Mouse (Mus musculus) lung, embryonic 16.5 days (tissue): Measurements from ENCODE around the gene Lasp1. TPM values are rescaled to one million over a fixed set of nuclear protein-coding genes. Genes with fewer than 3 reads are reported as not detected.

Source experiments
- ATAC-seq: fragments of 200-750 bp; cut with Nextera tagmentation; 2 replicates; pipeline ENCODE4 v1.8.0; 2017; ENCODE audit warnings: low read depth, mild to moderate bottlenecking, moderate library complexity
- H3K27ac ChIP-seq: fragments of 300-500 bp; sonication (generic); 2 replicates; pipeline ENCODE4 v1.5.1; 2014; ENCODE audit warnings: mild to moderate bottlenecking, control low read depth, low read length
- H3K27me3 ChIP-seq: fragments of 300-500 bp; sonication (generic); 2 replicates; pipeline ENCODE4 v1.6.1; 2014; ENCODE audit warnings: low read depth, low read length, mixed read lengths; ENCODE audit not compliant: control insufficient read depth, insufficient read depth
- H3K36me3 ChIP-seq: fragments of 300-500 bp; sonication (generic); 2 replicates; pipeline ENCODE4 v1.6.1; 2014; ENCODE audit warnings: low read length; ENCODE audit not compliant: control insufficient read depth, insufficient read depth
- H3K4me1 ChIP-seq: fragments of 300-500 bp; sonication (generic); replicated peaks from 2 replicates; pipeline ENCODE4 v1.6.1; 2014; ENCODE audit warnings: low read length, mixed read lengths; ENCODE audit not compliant: control insufficient read depth, insufficient read depth
- H3K4me2 ChIP-seq: fragments of 300-500 bp; sonication (generic); 2 replicates; pipeline ENCODE4 v1.6.1; 2014; ENCODE audit warnings: low read depth, low read length, control low read depth
- H3K4me3 ChIP-seq: fragments of 300-500 bp; sonication (generic); 2 replicates; pipeline ENCODE4 v1.5.1; 2014; ENCODE audit warnings: mild to moderate bottlenecking, low read length, control low read depth
- H3K9ac ChIP-seq: fragments of 300-500 bp; sonication (generic); 2 replicates; pipeline ENCODE4 v1.6.1; 2014; ENCODE audit warnings: low read length, control low read depth
- H3K9me3 ChIP-seq: fragments of 300-500 bp; sonication (generic); 2 replicates; pipeline ENCODE4 v1.6.1; 2016; ENCODE audit warnings: low read length; ENCODE audit not compliant: control insufficient read depth
- WGBS: fragments of 180-500 bp; shearing (Covaris S2); extraction: QIAGEN DNeasy Blood & Tissue Kit; methylation state at CpG from one replicate; pipeline ENCODE4 v1.1.7; 2014; 5-methylcytosine and 5-hydroxymethylcytosine counted together
- polyA plus RNA-seq: library from polyadenylated mRNA; unstranded; fragments of >200 nt; fragmentation: Nextera tagmentation; extraction: Ambion mirVana; gene quantifications from 2 replicates; pipeline ENCODE4 v1.2.1, GENCODE M21; 2015

Lasp1 gene
- polyA plus RNA-seq, 1 experiment from 2014 or later = 167 TPM

DNA sequence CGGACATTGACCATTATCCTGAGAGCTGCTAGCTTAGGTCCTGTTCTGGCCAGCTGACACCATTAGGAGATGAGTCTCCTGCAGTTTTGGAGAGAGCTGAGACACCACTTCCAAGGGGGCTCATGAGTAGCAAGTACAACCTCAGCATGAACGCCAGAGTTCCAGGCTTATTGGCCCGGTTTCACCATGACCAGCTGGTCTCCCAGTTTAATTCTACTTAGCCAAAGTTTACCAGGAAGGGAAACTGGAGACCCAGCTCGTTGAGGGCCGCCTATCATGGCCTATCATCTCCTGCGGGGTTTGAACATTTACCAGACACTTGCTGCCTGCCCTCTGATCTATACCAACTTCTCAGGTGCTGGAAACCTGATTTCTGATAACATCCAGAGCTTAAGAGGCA, 8.8 kb downstream of the Lasp1 start:
- WGBS = 15% methylated on average over 6 of the region's 6 CpGs
- H3K4me2 ChIP-seq = peak overlapping the region; percentile 22

DNA sequence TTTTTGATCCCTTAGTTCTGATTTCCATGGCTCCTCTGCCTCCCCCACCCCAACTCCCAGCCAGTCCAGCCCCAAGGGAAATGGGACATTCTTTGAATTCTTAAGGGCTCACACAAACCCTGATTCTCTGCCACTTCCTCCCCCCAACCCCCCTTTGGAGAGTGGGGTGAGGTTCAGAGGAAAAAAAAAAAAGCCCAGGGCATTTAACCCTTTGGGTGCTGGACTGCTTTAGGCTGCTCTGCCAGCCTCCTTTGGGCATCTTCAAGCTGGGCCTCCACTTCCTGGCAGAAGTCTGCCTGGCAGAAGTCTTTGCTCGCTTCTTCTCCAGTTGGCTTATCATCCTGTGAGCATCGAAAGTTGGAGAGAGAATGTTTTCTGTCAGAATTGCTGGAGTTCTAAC, 9.3 kb downstream of the Lasp1 start:
- Histone ChIP-seq H3K27me3 (no peaks in the 10 kb centered on the region), H3K9me3 (no peaks in the 10 kb centered on the region), H3K4me1 (peaks cover 98% of the 10 kb centered on the region), H3K27ac (peak overlapping the region; percentile 93), H3K36me3 (peaks cover 5% of the 10 kb centered on the region; the same call in 1 of the 2 replicates), H3K4me3 (no peak overlapping the region), H3K4me2 (peak overlapping the region; percentile 22; the same call in 1 of the 2 replicates), H3K9ac (peak overlapping the region; percentile 40)
- WGBS = 8% methylated on average over 2 of the region's 2 CpGs
- peak; percentile 54 for ATAC-seq

More for the DNA sequence above, 8.8 kb downstream of the Lasp1 start:
- no peak overlapping the region for H3K4me3 ChIP-seq
- no peak for ATAC-seq
- peak overlapping the region; percentile 40 for H3K9ac ChIP-seq
- peaks cover 98% of the 10 kb centered on the region for H3K4me1 ChIP-seq
- peak overlapping the region; percentile 93 for H3K27ac ChIP-seq
- peaks cover 5% of the 10 kb centered on the region; the same call in 1 of the 2 replicates for H3K36me3 ChIP-seq
- H3K27me3 ChIP-seq = no peaks in the 10 kb centered on the region
- no peaks in the 10 kb centered on the region for H3K9me3 ChIP-seq

DNA sequence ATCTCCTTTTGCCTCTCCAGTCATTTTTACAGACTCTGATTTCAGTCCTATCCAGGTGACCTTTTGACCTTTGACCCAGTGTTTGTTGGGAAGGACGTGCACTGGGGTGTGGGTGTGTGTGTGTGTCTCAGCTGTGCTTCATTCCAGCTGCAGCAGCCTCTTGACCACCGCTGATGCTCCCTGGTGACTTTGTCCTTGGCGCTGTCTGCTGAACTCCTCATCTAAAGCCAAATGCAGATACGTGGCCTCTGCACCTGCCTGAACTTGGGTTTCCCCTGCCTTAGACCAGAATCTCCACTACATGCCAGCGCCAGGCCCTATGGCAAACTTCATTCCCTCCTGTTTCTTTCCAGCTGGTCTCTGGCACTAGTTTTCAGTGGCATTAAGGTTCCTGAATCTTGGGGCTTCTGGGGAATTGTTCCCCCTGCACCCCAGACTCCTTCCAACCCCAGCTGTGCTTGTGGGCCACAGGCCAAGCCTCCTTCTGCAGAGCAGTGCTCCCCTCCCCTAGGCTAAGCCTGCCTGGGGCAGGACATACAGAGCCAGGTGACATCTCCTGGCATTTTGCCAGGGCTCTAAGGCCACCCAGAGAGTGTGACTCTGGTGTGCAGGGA, 9.9 kb downstream of the Lasp1 start:
- no peak for ATAC-seq
- H3K9ac ChIP-seq = 0 out of 2 replicates have a peak overlapping the region, but pooled peaks have one; percentile 35
- 25% methylated on average over 5 of the region's 5 CpGs for WGBS

DNA sequence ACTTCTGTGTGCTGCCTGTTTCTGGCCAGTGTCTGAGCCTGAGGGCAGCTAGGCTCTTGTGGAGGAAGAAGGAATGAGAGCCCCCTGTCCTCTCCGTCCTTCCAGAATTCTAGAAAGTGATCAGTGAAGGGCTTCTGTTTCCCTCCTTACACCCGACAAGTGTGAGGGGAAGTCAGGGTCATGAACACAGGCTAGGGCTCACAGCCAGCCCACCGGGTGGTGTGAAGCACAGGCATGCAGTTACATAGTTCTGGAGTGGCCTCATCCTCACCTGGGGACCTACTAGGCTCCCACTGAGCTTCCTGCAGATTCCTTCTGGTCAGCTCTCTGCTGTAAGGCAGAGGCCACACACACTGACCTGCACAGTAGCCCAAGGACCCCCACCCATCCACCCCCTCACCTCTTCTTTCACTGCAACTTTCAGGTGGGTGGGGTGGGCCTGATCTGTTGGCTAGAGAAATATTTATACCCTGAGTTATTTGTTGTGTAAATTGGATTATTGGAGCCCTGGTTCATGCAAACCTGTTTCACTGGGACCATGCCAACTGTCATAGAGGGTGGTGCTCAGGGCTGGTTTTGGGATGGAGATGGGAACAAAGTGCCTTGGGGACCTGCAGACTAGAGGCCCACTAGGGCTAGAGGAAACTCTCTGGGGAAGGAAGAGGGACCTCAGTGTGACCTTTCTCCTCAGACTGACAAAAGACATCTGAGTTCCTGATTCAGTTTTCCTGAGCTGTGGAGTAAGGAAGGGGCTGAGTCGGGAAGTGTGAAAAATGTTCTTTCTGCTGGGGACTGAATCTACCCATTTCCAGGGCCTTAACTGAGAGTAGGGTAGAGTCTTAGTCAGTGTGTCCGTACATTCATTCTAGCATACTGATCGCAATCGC, 10.7 kb downstream of the Lasp1 start:
- 0 out of 2 replicates have a peak overlapping the region, but pooled peaks have one; percentile 35 for H3K9ac ChIP-seq
- H3K4me3 ChIP-seq = no peak overlapping the region
- peaks cover 8% of the 10 kb centered on the region; the same call in 1 of the 2 replicates for H3K36me3 ChIP-seq
- peaks cover 95% of the 10 kb centered on the region for H3K4me1 ChIP-seq
- no peaks in the 10 kb centered on the region for H3K9me3 ChIP-seq
- no peak overlapping the region; the same call in 1 of the 2 replicates for H3K4me2 ChIP-seq
- no peaks in the 10 kb centered on the region for H3K27me3 ChIP-seq
- no peak for ATAC-seq
- peak overlapping the region; percentile 93 for H3K27ac ChIP-seq
- WGBS = 38% methylated on average over 7 of the region's 7 CpGs

More for the DNA sequence above, 9.9 kb downstream of the Lasp1 start:
- peak overlapping the region; percentile 1; the same call in 1 of the 2 replicates for H3K4me2 ChIP-seq
- peaks cover 99% of the 10 kb centered on the region for H3K4me1 ChIP-seq
- no peak overlapping the region for H3K4me3 ChIP-seq
- peak overlapping the region; percentile 93 for H3K27ac ChIP-seq
- H3K36me3 ChIP-seq = peaks cover 8% of the 10 kb centered on the region; the same call in 1 of the 2 replicates
- no peaks in the 10 kb centered on the region for H3K9me3 ChIP-seq
- no peaks in the 10 kb centered on the region for H3K27me3 ChIP-seq

DNA sequence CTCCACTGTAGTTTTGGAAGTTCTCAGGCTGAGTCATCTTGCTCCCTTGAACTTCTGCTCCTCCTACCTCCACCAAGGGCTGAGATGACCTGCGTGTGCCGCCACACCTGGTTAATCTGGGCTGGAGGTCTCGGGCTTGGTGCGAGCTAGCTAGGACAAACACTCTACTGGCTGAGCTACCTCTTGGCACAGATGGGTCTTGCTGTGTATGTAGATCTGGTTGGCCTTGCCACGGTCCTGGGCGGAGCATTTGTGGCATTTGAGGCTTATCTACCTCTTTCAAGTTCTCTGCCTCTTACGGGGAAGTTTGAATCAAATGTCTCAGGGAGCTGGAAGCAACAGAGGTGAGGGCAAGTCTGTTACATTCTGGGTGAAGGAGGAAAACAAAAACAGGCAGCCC, 11.6 kb downstream of the Lasp1 start:
- 47% methylated on average over 7 of the region's 7 CpGs for WGBS
- no peak overlapping the region for H3K4me2 ChIP-seq
- H3K9me3 ChIP-seq = no peaks in the 10 kb centered on the region
- peak overlapping the region; percentile 93 for H3K27ac ChIP-seq
- H3K27me3 ChIP-seq = no peaks in the 10 kb centered on the region
- H3K9ac ChIP-seq = no peak overlapping the region
- H3K36me3 ChIP-seq = peaks cover 14% of the 10 kb centered on the region; the same call in 1 of the 2 replicates
- peak; percentile 42 for ATAC-seq
- H3K4me1 ChIP-seq = peaks cover 94% of the 10 kb centered on the region
- H3K4me3 ChIP-seq = no peak overlapping the region

DNA sequence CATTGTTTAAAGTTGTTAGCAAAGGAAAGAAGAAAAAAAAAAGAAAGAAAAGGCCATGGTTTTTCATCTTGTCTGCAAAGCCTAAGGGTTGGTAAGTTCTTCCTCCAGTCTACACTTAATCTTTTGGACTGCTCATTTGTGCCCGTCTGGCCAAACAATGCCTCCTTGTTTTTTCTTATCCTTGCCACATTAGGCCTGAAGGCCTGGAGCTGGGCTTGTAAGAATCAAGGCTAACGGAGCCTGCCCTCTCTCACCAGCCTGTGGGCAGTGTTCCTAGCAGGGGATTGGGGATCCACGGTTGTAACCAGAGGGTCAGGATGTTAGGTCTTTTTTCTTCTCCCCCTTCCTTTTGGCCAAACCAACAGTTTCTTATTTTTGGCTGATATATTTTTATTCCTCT, 12.2 kb downstream of the Lasp1 start:
- ATAC-seq = no peak

DNA sequence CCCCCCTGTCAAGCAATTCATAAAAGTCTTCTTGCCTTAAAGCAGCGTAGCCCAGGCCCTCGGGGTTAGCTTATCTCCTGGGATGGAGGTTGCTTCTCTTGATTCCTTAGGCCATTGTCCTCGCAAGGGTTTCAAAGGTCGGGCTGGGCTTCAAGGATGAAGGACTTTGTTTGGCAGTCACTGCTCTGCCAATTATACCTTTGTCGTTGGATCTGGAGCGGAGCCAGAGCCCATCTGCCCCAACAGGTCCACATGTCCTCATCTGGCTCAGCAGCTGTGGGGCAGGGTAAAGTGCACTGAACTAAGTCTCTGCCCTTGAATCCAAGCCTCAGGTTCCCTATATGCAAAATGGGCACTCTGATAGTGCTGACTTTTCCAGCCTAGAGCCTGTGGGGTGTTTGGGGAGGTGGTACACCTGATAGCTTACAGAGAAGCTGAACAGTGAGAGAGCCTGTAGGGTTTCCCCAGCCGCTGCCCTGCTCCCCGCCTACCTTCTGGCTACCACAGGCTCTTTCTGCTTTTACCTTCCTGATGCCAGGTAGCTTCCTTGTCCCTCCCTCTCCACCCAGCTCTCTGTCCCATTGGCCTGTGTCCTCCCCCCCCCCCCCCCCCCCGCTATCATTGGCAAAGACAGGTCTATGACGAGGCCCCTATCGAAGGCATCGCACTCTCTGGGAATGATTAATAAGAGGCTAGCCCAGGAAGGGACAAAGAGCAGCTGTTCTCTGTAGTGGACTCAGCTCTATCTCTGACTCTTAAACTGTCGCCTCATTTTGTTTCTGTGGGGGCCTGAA, 13.0 kb downstream of the Lasp1 start:
- Histone ChIP-seq H3K9ac (peak overlapping the region; percentile 8; the same call in 1 of the 2 replicates), H3K27me3 (no peaks in the 10 kb centered on the region), H3K27ac (peak overlapping the region; percentile 34), H3K4me3 (no peak overlapping the region), H3K36me3 (peaks cover 18% of the 10 kb centered on the region; the same call in 1 of the 2 replicates), H3K9me3 (no peaks in the 10 kb centered on the region), H3K4me2 (no peak overlapping the region), H3K4me1 (peaks cover 93% of the 10 kb centered on the region)
- no peak for ATAC-seq
- 31% methylated on average over 12 of the region's 13 CpGs for WGBS

More for the DNA sequence above, 12.2 kb downstream of the Lasp1 start:
- H3K4me2 ChIP-seq = no peak overlapping the region
- peaks cover 93% of the 10 kb centered on the region for H3K4me1 ChIP-seq
- H3K9me3 ChIP-seq = no peaks in the 10 kb centered on the region
- H3K36me3 ChIP-seq = peaks cover 15% of the 10 kb centered on the region; the same call in 1 of the 2 replicates
- 35% methylated on average over 3 of the region's 3 CpGs for WGBS
- H3K4me3 ChIP-seq = no peak overlapping the region
- peak overlapping the region; percentile 93; the same call in 1 of the 2 replicates for H3K27ac ChIP-seq
- no peak overlapping the region for H3K9ac ChIP-seq
- no peaks in the 10 kb centered on the region for H3K27me3 ChIP-seq

DNA sequence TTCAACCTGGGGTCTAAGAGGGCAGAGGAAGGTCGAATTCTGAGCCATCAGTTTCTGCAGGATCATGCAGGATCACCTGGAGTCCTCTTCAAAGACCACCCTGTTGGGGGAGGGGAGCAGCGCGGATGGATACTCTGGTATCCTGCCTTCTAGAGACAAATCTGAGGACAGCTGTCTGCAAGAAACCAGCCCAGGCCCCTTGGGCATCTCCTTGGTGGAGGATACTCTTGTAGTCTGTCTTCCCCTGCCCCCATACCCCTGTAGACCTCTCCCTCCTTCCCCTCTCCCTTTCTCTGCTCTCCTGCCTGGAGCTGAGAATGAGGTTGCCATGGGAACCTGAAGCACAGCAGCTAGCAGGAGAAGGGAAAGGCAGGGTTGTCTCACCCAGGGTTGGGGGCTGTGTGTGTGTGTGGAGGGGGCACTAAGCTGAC, 13.7 kb downstream of the Lasp1 start:
- H3K4me1 ChIP-seq = peaks cover 93% of the 10 kb centered on the region
- no peak overlapping the region for H3K4me3 ChIP-seq
- no peaks in the 10 kb centered on the region for H3K9me3 ChIP-seq
- H3K27ac ChIP-seq = peak overlapping the region; percentile 47
- H3K36me3 ChIP-seq = peaks cover 14% of the 10 kb centered on the region; the same call in 1 of the 2 replicates
- H3K27me3 ChIP-seq = no peaks in the 10 kb centered on the region
- 0 out of 2 replicates have a peak, but pooled peaks have one; percentile 6 for ATAC-seq
- no peak overlapping the region for H3K4me2 ChIP-seq
- 47% methylated on average over 3 of the region's 3 CpGs for WGBS
- no peak overlapping the region for H3K9ac ChIP-seq
